8 mouse cellular contexts compared by ENCODE assay signal in the genomic region with DNA sequence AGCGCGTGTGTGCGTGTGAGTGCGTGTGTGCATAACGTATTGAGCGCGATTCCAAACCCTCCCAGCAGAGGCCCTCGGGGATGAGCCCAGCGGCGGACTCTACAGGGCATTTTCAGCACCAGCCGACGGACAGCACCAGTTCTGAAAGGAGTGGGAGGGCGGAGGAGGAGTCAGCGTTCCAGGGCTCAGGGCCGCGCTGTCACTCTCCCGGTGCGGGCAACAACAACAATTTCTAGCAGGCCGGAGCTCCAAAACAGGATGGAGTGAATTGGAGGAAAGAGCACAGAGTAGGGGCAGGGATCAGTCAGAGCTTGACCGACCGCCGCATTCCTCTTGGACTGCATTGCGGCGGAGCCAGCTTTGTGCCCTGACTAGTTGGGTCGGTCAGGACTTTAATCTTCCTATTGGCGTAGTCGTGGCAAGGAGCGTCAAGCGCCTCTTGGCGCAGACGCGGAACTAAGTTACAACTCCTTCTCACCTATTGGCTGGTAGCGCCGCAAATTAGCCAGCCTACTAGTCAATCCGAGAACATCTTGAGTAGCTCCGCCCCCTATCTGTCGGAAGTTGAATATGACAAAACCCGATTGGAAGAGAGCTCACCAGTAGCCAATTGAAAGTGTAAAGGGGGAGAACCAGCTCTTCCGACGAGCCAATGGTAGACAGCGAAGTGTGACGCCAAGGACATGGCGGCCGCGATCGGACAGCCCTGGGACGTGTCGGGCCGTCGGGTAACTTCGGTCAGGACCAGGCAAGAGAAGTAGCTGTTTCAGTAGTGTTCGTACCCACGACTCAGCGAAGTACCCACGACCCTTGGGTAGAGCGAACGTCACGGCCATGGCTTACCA. TPM values are rescaled to one million over a fixed set of nuclear protein-coding genes. Genes with fewer than 3 reads are reported as not detected.
A peak's percentile ranks its signal among the peaks of the same experiment; 100 is the strongest.
DNase-seq lines count a peak whose midpoint lies in the region; ATAC-seq and TF ChIP-seq lines count a peak whose summit lies in the region.

Gene Yif1a (plus strand): TSS at position 655 of the 845 bp plus-strand sequence.

- 0 out of 2 replicates have a peak, but pooled peaks have one; percentile 9 for TF ChIP-seq EP300 in ES-Bruce4 (IDR thresholded peaks at IDR 0.05; ENCODE audit: insufficient read depth, low read depth, low read length)
- TF ChIP-seq EP300 in liver, postnatal 0 days (IDR thresholded peaks at IDR 0.05; ENCODE audit: low read depth): peak; percentile 42; the same call in 1 of the 2 replicates

- no peaks in the 10 kb centered on the region for H3K9me3 ChIP-seq in ES-Bruce4 (replicated peaks; ENCODE audit: control insufficient read depth, insufficient read depth, low read length, poor library complexity, severe bottlenecking)
- no peaks in the 10 kb centered on the region for H3K9me3 ChIP-seq in forebrain, embryonic 13.5 days (replicated peaks)
- no peaks in the 10 kb centered on the region for H3K9me3 ChIP-seq in liver, postnatal 0 days (ENCODE audit: low read length)
- H3K9me3 ChIP-seq in neural tube, embryonic 14.5 days (ENCODE audit: control insufficient read depth, low read length): no peaks in the 10 kb centered on the region

- TF ChIP-seq CTCF in ES-Bruce4 (IDR thresholded peaks at IDR 0.05; ENCODE audit: low read depth, low read length): peak; percentile 49
- peak; percentile 65 for TF ChIP-seq CTCF in liver, postnatal 0 days (IDR thresholded peaks at IDR 0.05; ENCODE audit: low read depth)

- peak within 1 kb of the TSS; percentile 93 for H3K4me3 ChIP-seq in ES-Bruce4 (ENCODE audit: low read depth, low read length)
- peak within 1 kb of the TSS; percentile 83 for H3K4me3 ChIP-seq in forebrain, embryonic 13.5 days
- H3K4me3 ChIP-seq in liver, postnatal 0 days (ENCODE audit: low read depth, low read length): peak within 1 kb of the TSS; percentile 85
- H3K4me3 ChIP-seq in neural tube, embryonic 14.5 days (ENCODE audit: low read depth, low read length): peak within 1 kb of the TSS; percentile 62

- H3K9ac ChIP-seq in ES-Bruce4 (ENCODE audit: low read depth, poor library complexity, severe bottlenecking): peak within 1 kb of the TSS; percentile 44
- peak within 1 kb of the TSS; percentile 84 for H3K9ac ChIP-seq in forebrain, embryonic 13.5 days
- peak within 1 kb of the TSS; percentile 79 for H3K9ac ChIP-seq in liver, postnatal 0 days (replicated peaks)
- H3K9ac ChIP-seq in neural tube, embryonic 14.5 days (replicated peaks; ENCODE audit: low read depth, low read length): peak within 1 kb of the TSS; percentile 55

- no peaks in the 10 kb centered on the region for H3K36me3 ChIP-seq in ES-Bruce4 (ENCODE audit: control insufficient read depth, insufficient read depth, low read length, poor library complexity, severe bottlenecking)
- H3K36me3 ChIP-seq in forebrain, embryonic 13.5 days (ENCODE audit: poor library complexity, severe bottlenecking): peaks cover 29% of the 10 kb centered on the region
- peaks cover 8% of the 10 kb centered on the region for H3K36me3 ChIP-seq in liver, postnatal 0 days (replicated peaks; ENCODE audit: insufficient read depth, low read length)
- H3K36me3 ChIP-seq in neural tube, embryonic 14.5 days (ENCODE audit: control insufficient read depth, insufficient read depth, low read length): peaks cover 30% of the 10 kb centered on the region

- H3K27me3 ChIP-seq in ES-Bruce4 (ENCODE audit: control insufficient read depth, insufficient read depth, low read length, poor library complexity, severe bottlenecking): no peaks in the 10 kb centered on the region
- H3K27me3 ChIP-seq in forebrain, embryonic 13.5 days: peaks cover 34% of the 10 kb centered on the region
- H3K27me3 ChIP-seq in liver, postnatal 0 days (ENCODE audit: insufficient read depth, low read length): peaks cover 33% of the 10 kb centered on the region
- peaks cover 19% of the 10 kb centered on the region for H3K27me3 ChIP-seq in neural tube, embryonic 14.5 days (ENCODE audit: control insufficient read depth, insufficient read depth, low read length)

- H3K27ac ChIP-seq in ES-Bruce4 (ENCODE audit: insufficient read depth, low read length): no peak within 1 kb of the TSS
- H3K27ac ChIP-seq in forebrain, embryonic 13.5 days: peak within 1 kb of the TSS; percentile 76
- H3K27ac ChIP-seq in liver, postnatal 0 days (ENCODE audit: low read depth): peak within 1 kb of the TSS; percentile 89
- H3K27ac ChIP-seq in neural tube, embryonic 14.5 days (ENCODE audit: low read depth, low read length): peak within 1 kb of the TSS; percentile 76

- intact Hi-C loops in heart, postnatal 10 days (cut with DNase I): no loop called here

- ATAC-seq in cerebellum, adult (ENCODE audit: insufficient number of reproducible peaks, low FRiP score, low TSS enrichment): peak; percentile 77
- ATAC-seq in forebrain, embryonic 13.5 days: peak; percentile 96
- ATAC-seq in liver, postnatal 0 days: peak; percentile 90
- ATAC-seq in neural tube, embryonic 14.5 days (ENCODE audit: low read depth): peak; percentile 93

- under 1% methylated on average over 58 of the region's 58 CpGs for WGBS in forebrain, embryonic 13.5 days
- under 1% methylated on average over 58 of the region's 58 CpGs for WGBS in large intestine, adult 2 months
- under 1% methylated on average over 58 of the region's 58 CpGs for WGBS in liver, postnatal 0 days (ENCODE audit: insufficient replicate concordance)
- WGBS in neural tube, embryonic 14.5 days: under 1% methylated on average over 58 of the region's 58 CpGs

- peak within 1 kb of the TSS; percentile 81 for H3K4me2 ChIP-seq in forebrain, embryonic 13.5 days
- peak within 1 kb of the TSS; percentile 97 for H3K4me2 ChIP-seq in liver, postnatal 0 days (ENCODE audit: low read depth, low read length)
- peak within 1 kb of the TSS; percentile 61 for H3K4me2 ChIP-seq in neural tube, embryonic 14.5 days (ENCODE audit: low read depth, low read length)

- TF ChIP-seq POLR2A in ES-Bruce4 (IDR thresholded peaks at IDR 0.05; ENCODE audit: insufficient read depth, low read length): peak; percentile 69

- H3K4me1 ChIP-seq in ES-Bruce4 (ENCODE audit: control insufficient read depth, insufficient read depth, low read length): no peaks in the 10 kb centered on the region
- H3K4me1 ChIP-seq in forebrain, embryonic 13.5 days: peaks cover 31% of the 10 kb centered on the region
- H3K4me1 ChIP-seq in liver, postnatal 0 days (ENCODE audit: insufficient read depth): peaks cover 25% of the 10 kb centered on the region
- H3K4me1 ChIP-seq in neural tube, embryonic 14.5 days (ENCODE audit: control insufficient read depth, insufficient read depth, low read length): peaks cover 11% of the 10 kb centered on the region

- DNase-seq in heart, postnatal 10 days: peak; percentile 97 to 98
- peak; percentile 100 for DNase-seq in large intestine, adult 2 months (ENCODE audit: low read depth, low spot score)
- DNase-seq in liver, postnatal 0 days: peak; percentile 95
- DNase-seq in testis, postnatal 10 days (ENCODE audit: low spot score): peak; percentile 98

RNA-seq across cellular contexts. Expression of gene Yif1a, which starts in this region (rescaled TPM):
- 40.6 and 47.3 TPM in 2 replicates for polyA plus RNA-seq in ES-Bruce4 (2011; ENCODE audit: insufficient read depth, insufficient read length, low read depth, missing spikeins)
- 62.4 and 71.4 TPM in 2 replicates for polyA plus RNA-seq in forebrain, embryonic 13.5 days (2015; fragmentation: Nextera tagmentation; extraction: Ambion mirVana)
- 10 to 100 TPM; 72.8 to 78.3 TPM for total RNA-seq in heart, postnatal 10 days (2021)
- polyA plus RNA-seq in large intestine, adult 2 months (2012; rRNA removed): 224 and 270 TPM in 2 replicates
- 84.0 and 87.5 TPM in 2 replicates for polyA plus RNA-seq in liver, postnatal 0 days (2015; fragmentation: Nextera tagmentation; extraction: Ambion mirVana)
- polyA plus RNA-seq in neural tube, embryonic 14.5 days (2014; fragmentation: Nextera tagmentation; extraction: Ambion mirVana): 62.2 and 63.5 TPM in 2 replicates
